Mouse (Mus musculus) spleen, adult 12 weeks (tissue): ENCODE measurements at regions not wholly inside any gene's neighbourhood (a gene's known extent, or its start where the extent isn't known, plus 50 kb on each side); places are given as distances from the start of the nearest gene placed in this dataset.
"Not testable (repeated sequence)": the region's sequence is repeated elsewhere in the genome, so short reads cannot be mapped to it uniquely, and the experiment has no call there.

Source experiments
- DNase-seq: peaks from one replicate; pipeline ENCODE4 v3.0.0; 2022; ENCODE audit warnings: low spot score

- DNase-seq = no peak
Measured at GRCm38 (mm10) chr12:29280861-29281630, 247.1 kb upstream of the Myt1l start.

GRCm38 (mm10) chr12:29288801-29289200 is 239.4 kb upstream of the Myt1l start:
- no peak for DNase-seq

GRCm38 (mm10) chr12:29290591-29291351 is 237.4 kb upstream of the Myt1l start:
- DNase-seq = peak; percentile 36

- DNase-seq = no peak
Measured at GRCm38 (mm10) chr12:29297984-29298383, 230.2 kb upstream of the Myt1l start.

- no peak for DNase-seq
Measured at GRCm38 (mm10) chr12:29315636-29316035, 212.5 kb upstream of the Myt1l start.

GRCm38 (mm10) chr12:29321468-29321867 is 206.7 kb upstream of the Myt1l start:
- DNase-seq = no peak

- DNase-seq = no peak
Measured at GRCm38 (mm10) chr12:29323534-29323933, 204.7 kb upstream of the Myt1l start.

GRCm38 (mm10) chr12:29335839-29336469 is 192.2 kb upstream of the Myt1l start:
- no peak for DNase-seq

GRCm38 (mm10) chr12:29337336-29337735 is 190.8 kb upstream of the Myt1l start:
- DNase-seq = no peak

GRCm38 (mm10) chr12:29341388-29341995 is 186.7 kb upstream of the Myt1l start:
- DNase-seq = no peak

GRCm38 (mm10) chr12:29343147-29343852 is 184.9 kb upstream of the Myt1l start:
- DNase-seq = no peak

- DNase-seq = no peak
Measured at GRCm38 (mm10) chr12:29348698-29349097, 179.5 kb upstream of the Myt1l start.

- DNase-seq = no peak
Measured at GRCm38 (mm10) chr12:29349146-29349850, 178.9 kb upstream of the Myt1l start.

- DNase-seq = no peak
Measured at GRCm38 (mm10) chr12:29353777-29354496, 174.2 kb upstream of the Myt1l start.

GRCm38 (mm10) chr12:29354816-29355215 is 173.4 kb upstream of the Myt1l start:
- no peak for DNase-seq

- DNase-seq = no peak
Measured at GRCm38 (mm10) chr12:29356681-29357397, 171.3 kb upstream of the Myt1l start.

- DNase-seq = no peak
Measured at GRCm38 (mm10) chr12:29361236-29361635, 166.9 kb upstream of the Myt1l start.

GRCm38 (mm10) chr12:29367741-29368106 is 160.5 kb upstream of the Myt1l start:
- DNase-seq = not testable (repeated sequence)

GRCm38 (mm10) chr12:29368107-29368819 is 159.9 kb upstream of the Myt1l start:
- DNase-seq = no peak
